ENCODE assay signal across 9 mouse cellular contexts in genomic region chr9:20810271-20810670, GRCm38 (mm10). TPM values are rescaled to one million over a fixed set of nuclear protein-coding genes. Genes with fewer than 3 reads are reported as not detected.
DNase-seq lines count a peak whose midpoint lies in the region.
"Had no signal": no experiment of that assay in that cellular context is flagged by ENCODE, and none has a peak within 500 bp of the region (broad histone marks: within the 10 kb centered on the region; RNA-seq: fewer than 3 reads in every experiment).

No protein-coding gene starts in this region.

- peak; percentile 44 for DNase-seq in adrenal gland, postnatal 10 days
- DNase-seq in adrenal gland, postnatal 4 days (ENCODE audit: low spot score in 2 of 2), result no peak
- peak; percentile 16 to 19 for DNase-seq in left cerebral cortex, adult 18-20 months (ENCODE audit: low spot score in 2 of 2)
- no peak for DNase-seq in left cerebral cortex, adult 8-10 months (ENCODE audit: low spot score in 2 of 2)
- peak; percentile 45 for DNase-seq in brain, adult 2 months (ENCODE audit: low read depth, low spot score)
- peak; percentile 28 for DNase-seq in heart, postnatal 4 days
- no peak for DNase-seq in spleen, adult 18-20 months
- no peak for DNase-seq in urinary bladder, adult 18-20 months (ENCODE audit: low spot score in 2 of 2)

RNA-seq across cellular contexts. Expression of gene Col5a3, which starts 4.6 kb away (rescaled TPM):
- 100 to 1,000 TPM in 1 of 2 experiments, 10 to 100 TPM in 1; 99.1 to 106 TPM for total RNA-seq in adrenal gland, postnatal 10 days (2021)
- 100 to 1,000 TPM; 233 TPM for total RNA-seq in adrenal gland, postnatal 4 days (2021)
- total RNA-seq in left cerebral cortex, adult 18-20 months (2021), result 1 to 10 TPM; 1.7 to 1.8 TPM
- total RNA-seq in left cerebral cortex, adult 8-10 months (2022), result 1 to 10 TPM; 1.0 to 2.0 (median 1.3) TPM
- total RNA-seq in heart, postnatal 4 days (2021), result 10 to 100 TPM; 12.1 to 13.3 TPM

RNA-seq across cellular contexts. Expression of gene Rdh8, which starts 8.0 kb away (rescaled TPM):
- total RNA-seq in adrenal gland, postnatal 10 days (2021), result not detected
- not detected for total RNA-seq in adrenal gland, postnatal 4 days (2021)
- total RNA-seq in left cerebral cortex, adult 18-20 months (2021), result not detected
- total RNA-seq in left cerebral cortex, adult 8-10 months (2022), result not detected
- total RNA-seq in heart, postnatal 4 days (2021), result not detected
- total RNA-seq: left cerebral cortex, adult 2 months had no signal

RNA-seq across cellular contexts. Expression of gene A230050P20Rik, which starts 58.2 kb away (rescaled TPM):
- total RNA-seq in adrenal gland, postnatal 10 days (2021), result 10 to 100 TPM; 17.1 to 28.0 TPM
- 10 to 100 TPM; 34.4 to 43.7 TPM for total RNA-seq in adrenal gland, postnatal 4 days (2021)
- total RNA-seq in left cerebral cortex, adult 18-20 months (2021), result 10 to 100 TPM; 68.5 to 85.5 TPM
- 10 to 100 TPM; 71.9 to 91.7 (median 82.6) TPM for total RNA-seq in left cerebral cortex, adult 8-10 months (2022)
- total RNA-seq in heart, postnatal 4 days (2021), result 1 to 10 TPM; 6.4 to 7.2 TPM

Comparison
In these comparisons a context has a peak if more than half of its experiments do, and no peak if none do; other contexts are left out.
1. DNase-seq: peak in adrenal gland, postnatal 10 days (single experiment), left cerebral cortex, adult 18-20 months (2 of 2), brain, adult 2 months (single experiment) and heart, postnatal 4 days (single experiment); none in adrenal gland, postnatal 4 days (0 of 2), left cerebral cortex, adult 8-10 months (0 of 2), spleen, adult 18-20 months (0 of 2) and urinary bladder, adult 18-20 months (0 of 2).
2. RNA of gene Col5a3, which starts 4.6 kb away (total RNA-seq): 233 TPM in adrenal gland, postnatal 4 days and 99.1 to 106 TPM in adrenal gland, postnatal 10 days; 12.1 to 13.3 TPM in heart, postnatal 4 days, 1.7 to 1.8 TPM in left cerebral cortex, adult 18-20 months and 1.0 to 2.0 TPM in left cerebral cortex, adult 8-10 months; every median in the first group is over 4 times any median in the second.